Mouse (Mus musculus): ENCODE data around the gene Zfp341. TPM values are rescaled to one million over a fixed set of nuclear protein-coding genes. Genes with fewer than 3 reads are reported as not detected.
A peak's percentile ranks its signal among the peaks of the same experiment; 100 is the strongest.

Gene Zfp341
- total and polyA plus RNA-seq, 2 experiments from 2014 or later: 0.40 to 4.4 TPM

GRCm38 (mm10) chr2:154670106-154670505 is 57.0 kb downstream of the Zfp341 start:
- H3K4me1 ChIP-seq (ENCODE audit: control insufficient read depth, insufficient read depth): peaks cover 14% of the 10 kb centered on the region
- ATAC-seq (ENCODE audit: insufficient read depth, low read depth) (no peak), DNase-seq (ENCODE audit: low spot score) (no peak)
- H3K4me3 ChIP-seq (ENCODE audit: low read depth, low read length): no peak overlapping the region
- H3K27me3 ChIP-seq (ENCODE audit: control insufficient read depth, insufficient read depth, low read length): no peaks in the 10 kb centered on the region
- no peak overlapping the region for H3K4me2 ChIP-seq (ENCODE audit: low read depth, low read length)
- H3K36me3 ChIP-seq (replicated peaks; ENCODE audit: control insufficient read depth, insufficient read depth, low read length): no peaks in the 10 kb centered on the region
- no peak overlapping the region for H3K27ac ChIP-seq (ENCODE audit: low read depth)
- 75% methylated on average over 4 of the region's 4 CpGs for WGBS
- no peaks in the 10 kb centered on the region for H3K9me3 ChIP-seq (replicated peaks; ENCODE audit: control insufficient read depth, low read length)
- no peak for TF ChIP-seq EP300 (IDR thresholded peaks at IDR 0.05; ENCODE audit: low read depth)
- no peak for TF ChIP-seq CTCF (IDR thresholded peaks at IDR 0.05; ENCODE audit: low read depth)
- no peak overlapping the region for H3K9ac ChIP-seq (replicated peaks; ENCODE audit: low read depth, low read length)

GRCm38 (mm10) chr2:154670741-154671140 is 57.6 kb downstream of the Zfp341 start:
- Histone ChIP-seq H3K4me1 (ENCODE audit: control insufficient read depth, insufficient read depth) (peaks cover 14% of the 10 kb centered on the region), H3K27me3 (ENCODE audit: control insufficient read depth, insufficient read depth, low read length) (no peaks in the 10 kb centered on the region), H3K9ac (replicated peaks; ENCODE audit: low read depth, low read length) (no peak overlapping the region), H3K36me3 (replicated peaks; ENCODE audit: control insufficient read depth, insufficient read depth, low read length) (no peaks in the 10 kb centered on the region), H3K4me2 (ENCODE audit: low read depth, low read length) (no peak overlapping the region), H3K27ac (ENCODE audit: low read depth) (no peak overlapping the region), H3K4me3 (ENCODE audit: low read depth, low read length) (no peak overlapping the region), H3K9me3 (replicated peaks; ENCODE audit: control insufficient read depth, low read length) (no peaks in the 10 kb centered on the region)
- ATAC-seq (ENCODE audit: insufficient read depth, low read depth) (no peak), DNase-seq (ENCODE audit: low spot score) (no peak)
- WGBS: 68% methylated on average over 4 of the region's 4 CpGs
- no peak for TF ChIP-seq EP300 (IDR thresholded peaks at IDR 0.05; ENCODE audit: low read depth)
- TF ChIP-seq CTCF (IDR thresholded peaks at IDR 0.05; ENCODE audit: low read depth): no peak

- Histone ChIP-seq H3K4me3 (ENCODE audit: low read depth, low read length) (no peak overlapping the region), H3K27ac (ENCODE audit: low read depth) (peak overlapping the region; percentile 41), H3K27me3 (ENCODE audit: control insufficient read depth, insufficient read depth, low read length) (no peaks in the 10 kb centered on the region), H3K4me2 (ENCODE audit: low read depth, low read length) (no peak overlapping the region), H3K9ac (replicated peaks; ENCODE audit: low read depth, low read length) (no peak overlapping the region; the same call in 1 of the 2 replicates), H3K4me1 (ENCODE audit: control insufficient read depth, insufficient read depth) (peaks cover 38% of the 10 kb centered on the region), H3K9me3 (replicated peaks; ENCODE audit: control insufficient read depth, low read length) (no peaks in the 10 kb centered on the region), H3K36me3 (replicated peaks; ENCODE audit: control insufficient read depth, insufficient read depth, low read length) (no peaks in the 10 kb centered on the region)
- no peak for DNase-seq (ENCODE audit: low spot score)
- no peak for TF ChIP-seq CTCF (IDR thresholded peaks at IDR 0.05; ENCODE audit: low read depth)
- no peak for TF ChIP-seq EP300 (IDR thresholded peaks at IDR 0.05; ENCODE audit: low read depth)
- no peak for ATAC-seq (ENCODE audit: insufficient read depth, low read depth)
- 43% methylated on average over 4 of the region's 4 CpGs for WGBS
These were observed 60.9 kb downstream of the Zfp341 start for GRCm38 (mm10) chr2:154674008-154674407.

GRCm38 (mm10) chr2:154676653-154677609 is 63.8 kb downstream of the Zfp341 start:
- peak; percentile 72 for ATAC-seq (ENCODE audit: insufficient read depth, low read depth)
- H3K4me1 ChIP-seq (ENCODE audit: control insufficient read depth, insufficient read depth): peaks cover 38% of the 10 kb centered on the region
- WGBS: 48% methylated on average over 19 of the region's 19 CpGs
- TF ChIP-seq CTCF (IDR thresholded peaks at IDR 0.05; ENCODE audit: low read depth) (no peak), EP300 (IDR thresholded peaks at IDR 0.05; ENCODE audit: low read depth) (no peak)
- H3K4me3 ChIP-seq (ENCODE audit: low read depth, low read length): peak overlapping the region; percentile 22
- peak overlapping the region; percentile 48 for H3K9ac ChIP-seq (replicated peaks; ENCODE audit: low read depth, low read length)
- H3K4me2 ChIP-seq (ENCODE audit: low read depth, low read length): peak overlapping the region; percentile 61
- H3K27ac ChIP-seq (ENCODE audit: low read depth): peak overlapping the region; percentile 91
- no peaks in the 10 kb centered on the region for H3K36me3 ChIP-seq (replicated peaks; ENCODE audit: control insufficient read depth, insufficient read depth, low read length)
- H3K27me3 ChIP-seq (ENCODE audit: control insufficient read depth, insufficient read depth, low read length): no peaks in the 10 kb centered on the region
- peak; percentile 74 for DNase-seq (ENCODE audit: low spot score)
- no peaks in the 10 kb centered on the region for H3K9me3 ChIP-seq (replicated peaks; ENCODE audit: control insufficient read depth, low read length)

- Histone ChIP-seq H3K9me3 (replicated peaks; ENCODE audit: control insufficient read depth, low read length) (no peaks in the 10 kb centered on the region), H3K9ac (replicated peaks; ENCODE audit: low read depth, low read length) (peak overlapping the region; percentile 48), H3K27ac (ENCODE audit: low read depth) (peak overlapping the region; percentile 91), H3K36me3 (replicated peaks; ENCODE audit: control insufficient read depth, insufficient read depth, low read length) (no peaks in the 10 kb centered on the region), H3K4me3 (ENCODE audit: low read depth, low read length) (peak overlapping the region; percentile 22), H3K27me3 (ENCODE audit: control insufficient read depth, insufficient read depth, low read length) (no peaks in the 10 kb centered on the region), H3K4me1 (ENCODE audit: control insufficient read depth, insufficient read depth) (peaks cover 38% of the 10 kb centered on the region), H3K4me2 (ENCODE audit: low read depth, low read length) (peak overlapping the region; percentile 61)
- 7% methylated on average over 10 of the region's 10 CpGs for WGBS
- peak; percentile 80 for DNase-seq (ENCODE audit: low spot score)
- ATAC-seq (ENCODE audit: insufficient read depth, low read depth): peak; percentile 58
- TF ChIP-seq EP300 (IDR thresholded peaks at IDR 0.05; ENCODE audit: low read depth) (no peak), CTCF (IDR thresholded peaks at IDR 0.05; ENCODE audit: low read depth) (no peak)
These were observed 64.6 kb downstream of the Zfp341 start for GRCm38 (mm10) chr2:154677651-154678139.
